Mouse (Mus musculus) spleen, postnatal 36 days (tissue): ENCODE results near the gene Allc.

Experiments used
- DNase-seq, 2 experiments: peaks; one replicate each; pipeline ENCODE4 v3.0.0; 2022; ENCODE audit warnings: low spot score in 2 of 2, mixed read lengths in 1 of 2

Allc gene

DNA sequence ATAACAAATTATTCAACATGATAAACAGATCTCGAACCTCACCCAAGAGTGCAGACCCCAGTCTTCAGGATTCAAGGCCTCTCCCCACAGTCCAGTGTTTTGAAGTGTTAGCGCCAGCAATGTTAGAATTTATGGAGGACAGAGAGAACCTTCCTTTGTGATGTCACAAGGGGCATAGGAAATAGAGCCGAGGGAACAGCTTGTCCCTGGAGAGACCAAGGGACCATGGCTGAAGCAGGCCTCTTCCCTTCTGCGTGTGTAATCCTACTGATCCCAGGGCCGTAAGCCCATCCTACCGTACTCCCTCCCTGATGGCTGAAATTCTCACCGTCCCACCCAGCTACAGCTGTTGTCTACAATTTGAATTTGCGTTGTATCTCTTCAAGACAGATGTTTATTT is at the start of gene Allc:
TSS of gene Allc (minus strand) at position 101 of the 400 bp plus-strand sequence.
- no peak for DNase-seq

DNA sequence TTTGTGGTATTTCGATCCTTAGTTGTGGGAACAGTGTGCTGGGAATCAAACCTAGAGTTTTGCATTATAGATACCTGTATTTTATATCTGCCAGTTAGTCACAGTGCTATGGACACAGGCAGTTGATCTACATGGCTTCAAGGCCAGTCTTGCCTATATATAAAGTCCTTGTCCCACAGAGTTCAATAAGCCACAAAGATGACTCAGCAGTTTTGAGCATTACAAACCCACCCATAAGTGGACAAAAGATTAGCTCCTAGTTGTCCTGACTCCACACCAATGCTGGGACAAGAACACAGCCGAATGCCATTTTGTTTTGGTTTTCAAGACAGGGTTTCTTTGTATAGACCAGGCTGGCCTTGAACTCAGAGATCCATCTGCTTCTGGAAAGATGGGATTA is 46.1 kb upstream of the Allc start:
- no peak for DNase-seq

- DNase-seq = no peak
These were observed 44.8 kb upstream of the Allc start for GRCm38 (mm10) chr12:28627092-28627491.

- DNase-seq = no peak
These were observed 43.1 kb upstream of the Allc start for GRCm38 (mm10) chr12:28625407-28625806.

DNA sequence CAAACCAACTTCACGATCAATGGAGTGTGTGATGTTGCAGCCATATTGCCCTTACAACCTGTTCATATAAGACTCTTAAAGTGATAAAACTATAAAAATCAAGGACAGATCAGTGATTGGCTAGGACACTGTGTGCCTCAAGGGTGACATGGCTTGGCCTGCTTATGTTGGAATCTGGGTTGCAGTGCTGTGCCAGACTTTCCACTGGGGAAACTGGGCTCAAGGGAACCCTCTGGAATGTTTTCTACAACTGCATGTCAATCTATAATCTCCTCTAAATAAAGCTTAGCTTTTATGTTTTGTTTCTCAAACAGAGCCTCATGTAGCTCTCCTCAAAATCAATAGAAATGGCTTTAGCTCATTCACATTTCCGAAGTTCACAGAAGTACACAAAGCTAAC is 41.9 kb upstream of the Allc start:
- DNase-seq = no peak

GRCm38 (mm10) chr12:28623195-28623594 is 40.9 kb upstream of the Allc start, which contains the start of gene Colec11:
Gene Colec11 (minus strand): TSS chr12:28623377.
- no peak for DNase-seq

DNA sequence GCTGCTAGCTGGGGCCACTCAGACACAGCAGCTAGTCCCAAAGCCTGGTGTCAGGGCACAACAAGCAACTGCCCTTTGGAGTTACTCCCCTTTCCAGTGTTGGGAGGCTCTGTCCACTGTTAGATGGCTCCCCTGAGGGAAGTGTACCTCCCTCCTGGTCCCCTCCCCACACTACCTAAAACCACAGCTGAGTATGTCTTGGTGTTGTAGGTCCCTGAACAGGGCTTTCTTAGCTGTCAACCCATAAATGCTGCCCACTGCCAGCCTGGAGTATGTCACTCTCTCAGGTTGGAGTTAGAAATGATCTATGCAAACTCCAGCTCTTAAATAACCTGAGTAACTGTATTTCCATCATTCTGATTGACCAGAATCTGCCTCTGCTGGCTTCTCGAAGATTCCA is 40.3 kb upstream of the Allc start:
- DNase-seq = no peak

DNA sequence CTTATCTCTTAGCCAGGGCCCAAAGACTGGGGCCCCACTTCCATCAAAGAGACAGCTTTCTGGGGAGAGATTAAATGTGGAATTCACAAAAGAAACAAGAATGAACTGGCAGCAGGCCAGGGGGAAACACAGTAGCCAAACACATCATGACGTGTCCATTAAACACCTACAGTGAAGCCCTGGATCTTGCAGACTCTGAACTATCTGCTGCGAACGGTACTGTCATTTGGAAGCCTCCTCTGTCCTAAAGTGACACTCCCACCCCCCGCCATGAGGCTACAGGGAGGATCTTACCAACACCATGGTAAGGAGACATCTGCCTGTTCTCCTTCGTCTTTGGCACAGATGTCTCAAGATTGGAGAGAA is 39.8 kb upstream of the Allc start:
- no peak for DNase-seq

DNA sequence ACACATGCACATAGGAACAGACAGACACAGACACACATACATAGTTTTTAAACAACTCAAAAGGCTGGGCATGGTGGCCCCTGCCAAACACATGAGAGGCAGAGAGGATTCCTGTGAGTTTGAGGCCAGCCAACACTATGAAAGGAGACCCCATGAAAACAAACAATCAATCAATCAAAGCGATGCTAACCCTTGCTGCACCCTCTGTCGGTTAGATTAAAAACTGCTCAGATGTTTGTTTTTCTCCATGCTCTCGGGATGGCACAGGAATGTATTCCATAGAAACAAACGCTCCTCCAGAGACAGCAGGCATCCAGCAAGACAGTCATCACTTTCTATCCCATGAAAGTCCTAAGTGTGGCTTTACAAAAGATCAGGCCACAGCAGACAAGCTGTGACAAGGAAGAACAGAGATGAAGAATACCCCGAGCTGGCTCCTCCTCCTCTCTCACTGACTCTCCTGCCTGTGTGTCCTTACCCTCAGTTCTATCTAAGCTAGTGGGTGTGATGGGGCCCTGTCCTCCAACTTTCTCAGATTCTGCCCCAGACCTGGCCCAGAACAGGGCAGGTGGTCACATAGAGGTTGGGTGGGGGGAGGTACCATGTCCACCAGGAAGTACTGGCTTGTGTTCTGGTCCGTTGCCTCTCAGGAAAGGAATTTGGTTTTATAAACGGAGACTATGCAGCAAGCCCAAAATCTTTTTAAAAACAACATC is 39.3 kb upstream of the Allc start:
- DNase-seq = no peak

GRCm38 (mm10) chr12:28617297-28617696 is 35.0 kb upstream of the Allc start:
- DNase-seq = no peak

DNA sequence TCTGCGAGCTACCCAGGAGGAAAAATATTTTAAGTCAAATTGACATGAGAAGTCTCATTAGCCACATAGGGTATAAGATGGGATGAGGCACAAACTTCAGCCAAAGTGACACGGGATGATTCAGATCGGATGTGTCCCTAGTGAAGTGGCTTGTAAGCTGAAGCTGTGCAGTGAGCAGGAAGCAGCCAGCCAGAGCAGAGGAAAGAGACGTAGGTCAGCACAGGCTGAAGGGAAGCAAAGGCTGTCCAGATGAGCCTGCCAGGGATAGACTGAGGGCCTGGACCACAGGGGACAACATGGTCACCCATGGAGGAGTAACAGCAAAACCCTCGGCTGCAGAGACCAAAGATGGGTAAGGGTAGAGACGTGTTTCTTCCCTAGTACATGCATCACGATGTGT is 32.1 kb upstream of the Allc start:
- DNase-seq = no peak

DNA sequence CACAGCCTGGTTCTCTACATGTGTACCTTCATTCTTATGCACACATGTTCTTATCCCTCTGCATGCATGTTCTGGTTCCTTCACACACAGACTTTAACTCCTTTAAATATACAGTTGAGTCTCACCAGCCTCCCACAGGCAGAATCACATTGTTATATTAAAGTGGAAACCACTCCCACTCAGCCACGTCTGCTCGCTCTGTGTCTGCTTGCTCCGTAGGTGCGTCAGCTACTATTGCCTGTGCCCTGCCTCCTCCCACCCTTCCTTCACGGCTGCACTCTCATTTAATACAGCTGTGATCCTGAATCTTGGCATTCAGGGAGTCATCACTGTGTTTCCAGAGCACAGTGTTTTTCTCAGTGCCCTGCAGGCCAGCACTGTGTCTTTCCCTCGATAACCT is 30.1 kb upstream of the Allc start:
- DNase-seq = no peak

- no peak for DNase-seq
These were observed 25.4 kb upstream of the Allc start for GRCm38 (mm10) chr12:28607546-28608305.

GRCm38 (mm10) chr12:28603494-28603893 is 21.2 kb upstream of the Allc start:
- no peak for DNase-seq

- DNase-seq = no peak
These were observed 19.9 kb upstream of the Allc start for GRCm38 (mm10) chr12:28602259-28602658.

DNA sequence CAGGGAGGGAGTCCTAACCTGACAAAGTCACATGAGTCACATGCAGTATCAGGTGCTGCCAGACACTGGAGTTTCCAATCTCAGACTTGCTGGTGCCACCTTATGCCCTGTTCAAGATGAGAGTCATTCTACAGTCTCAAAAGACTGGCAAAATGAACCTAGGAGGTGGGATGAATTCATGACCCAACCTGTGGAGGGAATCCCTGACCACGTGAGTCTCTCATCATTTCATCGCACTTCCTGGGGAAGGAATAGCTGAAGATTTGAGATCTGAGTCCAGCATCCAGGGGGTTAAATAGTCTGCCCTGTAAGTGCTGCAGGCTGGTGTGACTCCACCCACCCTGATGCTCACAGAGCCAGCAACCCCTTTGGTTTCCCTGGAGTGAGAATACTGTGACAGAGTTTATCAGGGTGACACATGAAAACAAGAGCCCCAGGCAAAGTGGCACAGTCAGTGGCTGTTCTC is 16.2 kb upstream of the Allc start:
- DNase-seq = no peak

DNA sequence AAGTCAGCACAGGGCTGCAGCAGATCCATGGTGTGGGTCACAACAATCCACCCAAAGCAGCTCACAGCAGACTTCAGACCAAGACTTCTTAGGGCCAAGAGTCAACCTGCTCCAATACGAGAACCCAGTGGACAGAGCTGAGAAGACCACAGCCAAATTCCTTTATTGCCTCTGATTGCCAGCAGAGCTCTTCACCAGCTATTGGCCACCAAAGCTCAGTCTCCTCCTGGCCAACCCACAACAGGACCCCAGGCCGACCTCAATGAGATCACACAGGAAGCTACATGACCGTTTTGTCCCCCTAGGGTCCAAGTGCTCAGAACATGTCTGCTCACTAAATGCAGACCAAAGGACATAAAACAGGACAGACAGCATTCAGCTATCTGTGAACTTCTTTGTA is 15.8 kb upstream of the Allc start:
- no peak for DNase-seq

GRCm38 (mm10) chr12:28597699-28598098 is 15.4 kb upstream of the Allc start:
- DNase-seq = no peak

GRCm38 (mm10) chr12:28596851-28597250 is 14.5 kb upstream of the Allc start:
- DNase-seq = no peak

- DNase-seq = no peak
These were observed 8.1 kb upstream of the Allc start for GRCm38 (mm10) chr12:28590428-28590827.

DNA sequence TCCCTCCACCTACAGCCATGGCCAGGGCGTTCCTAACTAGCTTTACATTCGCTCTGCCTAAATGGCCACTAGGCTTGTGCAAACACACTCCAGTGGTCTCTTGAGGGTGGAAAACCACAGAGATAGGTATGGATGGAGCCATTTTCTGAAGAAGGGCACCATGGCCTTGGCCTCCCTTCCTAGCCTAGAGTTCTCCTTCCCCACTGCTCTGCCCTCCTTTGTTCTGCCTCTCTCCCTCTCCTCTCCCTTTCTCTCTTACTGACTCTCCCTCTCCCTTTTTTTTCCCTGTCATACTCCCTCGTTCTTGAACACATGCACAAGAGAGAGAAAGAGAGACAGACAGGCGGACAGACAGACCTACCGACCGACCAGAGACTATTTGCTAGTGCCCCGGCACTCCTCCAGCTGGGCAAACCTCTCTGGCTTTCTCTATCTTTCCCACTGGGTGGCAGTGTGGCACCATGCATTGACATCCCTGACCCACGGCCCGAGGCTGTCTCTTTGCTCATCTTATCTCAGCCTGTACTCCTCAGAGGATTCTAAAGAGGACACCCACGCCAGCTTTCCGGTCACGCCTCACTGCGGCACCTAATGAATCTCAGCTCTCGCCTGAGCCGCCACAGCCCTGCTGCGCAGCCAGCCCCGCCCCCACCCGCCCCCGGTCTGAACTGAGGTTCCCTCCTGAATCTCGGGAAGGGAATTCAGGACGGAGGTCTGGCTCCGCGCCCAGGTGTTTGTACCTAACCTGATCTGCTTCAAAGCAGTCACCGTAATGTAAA is 7.0 kb upstream of the Allc start:
- DNase-seq = peak; percentile 55 to 59

DNA sequence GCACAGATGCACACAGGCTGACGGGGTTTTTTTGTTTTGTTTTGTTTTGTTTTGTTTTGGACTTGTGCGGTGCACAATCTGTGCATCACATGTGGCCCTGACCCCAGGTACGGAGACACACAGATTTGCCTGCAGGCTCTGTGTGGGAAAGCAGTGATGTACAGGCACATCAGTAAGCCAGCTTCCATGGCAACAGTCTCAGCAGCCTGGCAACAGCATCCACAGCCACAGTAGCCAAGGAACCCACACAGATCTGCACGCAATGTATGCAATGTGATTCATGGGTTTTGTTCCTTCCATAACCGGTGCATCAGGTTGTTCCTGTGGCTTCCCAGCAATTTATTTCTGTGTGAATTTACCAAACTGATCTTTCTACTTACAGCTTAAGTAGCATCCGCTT is 5.6 kb upstream of the Allc start:
- no peak for DNase-seq

- DNase-seq = no peak
These were observed 1.7 kb upstream of the Allc start for GRCm38 (mm10) chr12:28584036-28584435.
